Mouse (Mus musculus): ENCODE measurements around the gene Sec24a. TPM values are rescaled to one million over a fixed set of nuclear protein-coding genes. Genes with fewer than 3 reads are reported as not detected.
"Not testable (repeated sequence)": the region's sequence is repeated elsewhere in the genome, so short reads cannot be mapped to it uniquely, and the experiment has no call there.

Gene Sec24a
- polyA plus RNA-seq, 1 experiment from 2014 or later: 17.7 TPM

DNA sequence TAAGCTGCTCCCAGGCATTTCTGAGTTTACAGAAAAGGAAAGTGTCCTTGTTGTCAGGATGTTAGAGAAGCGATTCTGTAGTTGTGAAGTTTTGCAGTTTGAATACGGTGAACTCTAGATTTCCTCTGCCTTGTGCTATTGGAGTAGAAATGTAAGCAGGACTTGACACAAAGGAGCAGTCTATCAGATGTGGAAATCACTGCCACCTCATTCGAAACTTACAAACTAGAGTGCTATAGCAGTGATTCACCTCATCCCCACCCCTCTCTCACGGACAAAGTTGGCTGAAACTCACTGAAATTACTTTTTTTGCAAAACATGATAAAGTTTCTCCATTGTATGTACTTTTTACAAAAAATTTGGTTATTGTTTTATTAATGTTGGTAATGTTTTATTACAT is 1.4 kb upstream of the Sec24a start:
- no peak overlapping the region for H3K27ac ChIP-seq
- H3K36me3 ChIP-seq (replicated peaks; ENCODE audit: control insufficient read depth, insufficient read depth): no peaks in the 10 kb centered on the region
- peak overlapping the region; percentile 97 for H3K4me2 ChIP-seq (replicated peaks)
- H3K27me3 ChIP-seq (ENCODE audit: control insufficient read depth, insufficient read depth, low read length): peaks cover 6% of the 10 kb centered on the region; the same call in 1 of the 2 replicates
- ATAC-seq (ENCODE audit: low FRiP score): no peak
- peaks cover 11% of the 10 kb centered on the region; the same call in 1 of the 2 replicates for H3K4me1 ChIP-seq (replicated peaks; ENCODE audit: control insufficient read depth, insufficient read depth, low read length)
- DNase-seq (ENCODE audit: low spot score): no peak
- no peaks in the 10 kb centered on the region for H3K9me3 ChIP-seq (ENCODE audit: control insufficient read depth, low read length)
- 92% methylated on average over 4 of the region's 4 CpGs for whole genome bisulfite sequencing
- 0 out of 2 replicates have a peak overlapping the region, but pooled peaks have one; percentile 88 for H3K4me3 ChIP-seq (replicated peaks; ENCODE audit: low read length)
- H3K9ac ChIP-seq: 0 out of 2 replicates have a peak overlapping the region, but pooled peaks have one; percentile 6

DNA sequence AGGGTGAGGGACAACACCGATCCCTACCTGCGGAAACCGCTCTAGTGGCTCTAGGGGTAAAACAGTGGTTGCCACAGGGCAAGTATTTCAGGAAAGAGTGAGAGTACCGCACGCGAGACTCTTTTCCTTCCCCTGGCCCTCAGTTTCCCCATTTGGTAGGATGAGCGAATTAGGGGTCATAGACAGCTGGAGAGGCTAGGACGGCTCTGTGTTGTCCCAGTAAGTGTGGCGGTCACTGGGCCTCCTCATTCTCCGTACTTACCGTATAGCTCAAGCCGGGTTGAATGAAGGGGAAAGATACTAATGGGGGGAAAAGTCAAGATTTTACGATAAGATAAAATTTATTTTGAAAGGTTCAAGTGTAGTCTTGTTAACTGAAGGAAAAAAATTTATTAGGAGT is 521 bp upstream of the Sec24a start:
- H3K9ac ChIP-seq: peak overlapping the region; percentile 86
- peaks cover 6% of the 10 kb centered on the region; the same call in 1 of the 2 replicates for H3K27me3 ChIP-seq (ENCODE audit: control insufficient read depth, insufficient read depth, low read length)
- H3K4me2 ChIP-seq (replicated peaks): peak overlapping the region; percentile 97
- H3K36me3 ChIP-seq (replicated peaks; ENCODE audit: control insufficient read depth, insufficient read depth): no peaks in the 10 kb centered on the region
- ATAC-seq (ENCODE audit: low FRiP score) (no peak; the same call in 1 of the 2 replicates), DNase-seq (ENCODE audit: low spot score) (no peak)
- H3K4me1 ChIP-seq (replicated peaks; ENCODE audit: control insufficient read depth, insufficient read depth, low read length): peaks cover 11% of the 10 kb centered on the region; the same call in 1 of the 2 replicates
- H3K9me3 ChIP-seq (ENCODE audit: control insufficient read depth, low read length): no peaks in the 10 kb centered on the region
- 7% methylated on average over 13 of the region's 13 CpGs for whole genome bisulfite sequencing
- H3K4me3 ChIP-seq (replicated peaks; ENCODE audit: low read length): peak overlapping the region; percentile 88
- peak overlapping the region; percentile 41; the same call in 1 of the 2 replicates for H3K27ac ChIP-seq

DNA sequence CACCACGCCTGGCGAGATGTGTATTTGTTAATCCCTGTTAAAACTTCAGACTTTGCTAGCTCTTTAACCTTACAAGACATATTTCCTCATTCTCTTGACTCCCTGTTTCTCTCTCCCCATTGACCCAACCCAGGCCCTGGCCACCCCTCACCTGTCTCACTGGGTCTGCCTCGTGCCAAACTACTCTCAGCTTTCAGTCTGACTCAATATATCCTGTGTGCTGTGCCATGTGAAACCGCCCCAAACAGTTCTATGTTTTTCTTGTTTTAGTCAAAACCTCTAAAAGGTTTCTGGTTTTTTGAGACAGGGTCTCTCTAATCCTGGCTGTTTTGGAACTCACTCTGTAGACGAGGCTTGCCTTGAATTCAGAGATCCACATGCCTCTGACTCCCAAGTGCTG is 2.2 kb downstream of the Sec24a start:
- H3K4me3 ChIP-seq (replicated peaks; ENCODE audit: low read length): no peak overlapping the region
- 78% methylated on average over 5 of the region's 5 CpGs for WGBS
- ATAC-seq (ENCODE audit: low FRiP score): no peak

DNA sequence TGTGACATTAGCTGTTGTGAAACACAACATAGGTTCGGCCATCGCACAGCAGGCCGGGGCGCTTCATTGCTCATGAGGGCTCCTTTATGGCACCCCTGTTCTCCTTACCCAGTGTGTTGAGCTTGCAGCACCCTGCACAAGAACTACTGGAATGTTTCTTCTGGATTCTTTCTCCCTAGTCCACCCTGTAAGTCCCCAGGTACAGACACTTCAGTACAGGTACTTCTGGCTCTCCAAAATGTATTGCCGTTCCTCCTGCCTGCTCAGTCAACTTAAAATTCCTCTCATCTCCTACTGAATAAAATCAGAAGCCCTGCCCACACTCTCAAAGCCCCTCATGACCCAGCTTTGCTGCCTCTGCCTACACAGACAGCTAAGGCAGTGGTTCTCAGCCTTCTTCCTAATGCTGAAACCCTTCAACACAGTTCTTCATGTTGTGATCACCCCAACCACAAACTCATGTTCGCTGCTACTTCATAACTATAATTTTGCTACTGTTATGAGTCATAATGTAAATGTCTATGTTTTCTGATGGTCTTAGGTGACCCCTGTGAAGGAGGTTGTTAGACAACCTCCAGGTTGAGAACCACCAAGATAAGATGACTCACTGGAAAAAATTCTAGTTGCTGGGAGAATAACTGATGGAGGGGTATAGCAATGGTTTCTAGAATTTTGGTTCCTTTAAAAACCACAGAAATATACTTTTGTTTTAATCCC is 3.3 kb downstream of the Sec24a start:
- Histone ChIP-seq H3K36me3 (replicated peaks; ENCODE audit: control insufficient read depth, insufficient read depth) (no peaks in the 10 kb centered on the region), H3K27me3 (ENCODE audit: control insufficient read depth, insufficient read depth, low read length) (peaks cover 6% of the 10 kb centered on the region; the same call in 1 of the 2 replicates), H3K4me3 (replicated peaks; ENCODE audit: low read length) (no peak overlapping the region), H3K9ac (no peak overlapping the region), H3K4me1 (replicated peaks; ENCODE audit: control insufficient read depth, insufficient read depth, low read length) (peaks cover 17% of the 10 kb centered on the region), H3K27ac (no peak overlapping the region), H3K9me3 (ENCODE audit: control insufficient read depth, low read length) (no peaks in the 10 kb centered on the region), H3K4me2 (replicated peaks) (no peak overlapping the region)
- DNase-seq (ENCODE audit: low spot score) (no peak), ATAC-seq (ENCODE audit: low FRiP score) (no peak)
- WGBS: 84% methylated on average over 6 of the region's 6 CpGs

More for the DNA sequence above, 2.2 kb downstream of the Sec24a start:
- no peaks in the 10 kb centered on the region for H3K36me3 ChIP-seq (replicated peaks; ENCODE audit: control insufficient read depth, insufficient read depth)
- H3K27ac ChIP-seq: no peak overlapping the region
- H3K27me3 ChIP-seq (ENCODE audit: control insufficient read depth, insufficient read depth, low read length): peaks cover 6% of the 10 kb centered on the region; the same call in 1 of the 2 replicates
- no peak for DNase-seq (ENCODE audit: low spot score)
- peaks cover 11% of the 10 kb centered on the region; the same call in 1 of the 2 replicates for H3K4me1 ChIP-seq (replicated peaks; ENCODE audit: control insufficient read depth, insufficient read depth, low read length)
- H3K4me2 ChIP-seq (replicated peaks): no peak overlapping the region
- H3K9me3 ChIP-seq (ENCODE audit: control insufficient read depth, low read length): no peaks in the 10 kb centered on the region
- H3K9ac ChIP-seq: no peak overlapping the region

DNA sequence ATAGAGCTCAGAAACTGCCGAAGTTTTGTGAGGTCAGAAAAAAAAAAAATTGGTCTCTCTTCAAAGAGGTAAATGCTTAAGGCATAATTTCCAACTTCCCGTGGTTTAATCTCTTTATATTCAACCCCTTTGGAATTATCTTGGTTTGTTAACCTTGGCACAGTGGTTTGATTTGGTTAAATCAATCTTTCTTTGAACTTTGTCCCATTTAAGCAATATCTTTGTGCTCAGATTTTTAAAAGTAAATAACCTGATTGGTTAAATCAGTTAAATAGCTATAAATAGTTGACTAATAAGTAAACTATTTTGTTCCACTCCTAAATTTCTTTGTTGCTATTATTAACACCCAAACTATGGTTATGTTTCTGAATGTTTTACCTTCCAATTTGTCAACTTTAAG is 4.2 kb downstream of the Sec24a start:
- 87% methylated on average over 2 of the region's 2 CpGs for WGBS
- no peaks in the 10 kb centered on the region for H3K9me3 ChIP-seq (ENCODE audit: control insufficient read depth, low read length)
- H3K36me3 ChIP-seq (replicated peaks; ENCODE audit: control insufficient read depth, insufficient read depth): no peaks in the 10 kb centered on the region
- H3K4me1 ChIP-seq (replicated peaks; ENCODE audit: control insufficient read depth, insufficient read depth, low read length): peaks cover 17% of the 10 kb centered on the region
- H3K27me3 ChIP-seq (ENCODE audit: control insufficient read depth, insufficient read depth, low read length): peaks cover 6% of the 10 kb centered on the region; the same call in 1 of the 2 replicates
- DNase-seq (ENCODE audit: low spot score) (no peak), ATAC-seq (ENCODE audit: low FRiP score) (no peak)
- no peak overlapping the region for H3K4me2 ChIP-seq (replicated peaks)
- no peak overlapping the region for H3K4me3 ChIP-seq (replicated peaks; ENCODE audit: low read length)
- no peak overlapping the region for H3K27ac ChIP-seq
- no peak overlapping the region for H3K9ac ChIP-seq

DNA sequence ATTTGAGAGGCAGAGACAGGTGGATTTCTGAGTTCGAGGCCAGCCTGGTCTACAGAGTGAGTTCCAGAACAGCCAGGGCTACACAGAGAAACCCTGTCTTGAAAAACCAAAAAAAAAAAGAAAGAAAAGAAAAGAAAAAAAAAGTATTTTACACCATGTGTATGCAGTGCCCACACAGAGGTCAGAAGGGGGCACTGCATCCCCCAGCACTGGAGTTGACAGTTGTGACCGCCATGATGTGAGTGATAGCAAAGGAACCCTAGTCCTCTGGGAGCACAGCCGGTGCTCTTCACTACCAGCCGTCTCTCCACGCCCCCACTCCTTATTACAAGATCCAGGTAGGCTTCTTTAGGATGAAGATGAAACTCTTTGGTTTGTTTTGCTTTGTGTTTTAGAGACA is 5.2 kb downstream of the Sec24a start:
- WGBS: 89% methylated on average over 5 of the region's 5 CpGs
- not testable (repeated sequence) for H3K4me3 ChIP-seq (replicated peaks; ENCODE audit: low read length); H3K4me2 ChIP-seq (replicated peaks); H3K27ac ChIP-seq; H3K9me3 ChIP-seq (ENCODE audit: control insufficient read depth, low read length); H3K27me3 ChIP-seq (ENCODE audit: control insufficient read depth, insufficient read depth, low read length); DNase-seq (ENCODE audit: low spot score); H3K9ac ChIP-seq; H3K36me3 ChIP-seq (replicated peaks; ENCODE audit: control insufficient read depth, insufficient read depth); ATAC-seq (ENCODE audit: low FRiP score)
- H3K4me1 ChIP-seq (replicated peaks; ENCODE audit: control insufficient read depth, insufficient read depth, low read length): peaks cover 16% of the 10 kb centered on the region

DNA sequence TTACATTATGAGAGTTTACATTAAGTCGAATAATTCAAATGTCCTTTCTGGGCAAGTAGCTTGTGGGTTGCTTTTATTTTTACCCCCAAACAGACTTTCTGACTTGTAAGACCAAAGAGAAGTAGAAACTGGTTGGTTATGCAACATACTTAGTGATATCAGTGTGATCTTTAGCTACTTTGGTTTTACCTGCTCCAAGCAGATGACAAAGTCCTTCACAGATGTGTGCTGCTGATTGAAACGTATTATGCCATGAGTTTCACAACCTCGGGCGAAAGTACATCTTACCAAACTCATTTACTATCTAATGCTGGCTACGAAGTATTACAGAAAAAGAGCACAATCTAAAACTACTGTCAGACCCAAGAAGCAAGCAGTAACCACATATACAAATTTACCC is 5.8 kb downstream of the Sec24a start:
- Histone ChIP-seq H3K4me1 (replicated peaks; ENCODE audit: control insufficient read depth, insufficient read depth, low read length) (peaks cover 16% of the 10 kb centered on the region), H3K9ac (no peak overlapping the region), H3K4me2 (replicated peaks) (no peak overlapping the region), H3K27me3 (ENCODE audit: control insufficient read depth, insufficient read depth, low read length) (peaks cover 6% of the 10 kb centered on the region; the same call in 1 of the 2 replicates), H3K4me3 (replicated peaks; ENCODE audit: low read length) (no peak overlapping the region), H3K27ac (no peak overlapping the region), H3K9me3 (ENCODE audit: control insufficient read depth, low read length) (no peaks in the 10 kb centered on the region), H3K36me3 (replicated peaks; ENCODE audit: control insufficient read depth, insufficient read depth) (no peaks in the 10 kb centered on the region)
- 95% methylated on average over 5 of the region's 5 CpGs for WGBS
- ATAC-seq (ENCODE audit: low FRiP score) (no peak), DNase-seq (ENCODE audit: low spot score) (no peak)

DNA sequence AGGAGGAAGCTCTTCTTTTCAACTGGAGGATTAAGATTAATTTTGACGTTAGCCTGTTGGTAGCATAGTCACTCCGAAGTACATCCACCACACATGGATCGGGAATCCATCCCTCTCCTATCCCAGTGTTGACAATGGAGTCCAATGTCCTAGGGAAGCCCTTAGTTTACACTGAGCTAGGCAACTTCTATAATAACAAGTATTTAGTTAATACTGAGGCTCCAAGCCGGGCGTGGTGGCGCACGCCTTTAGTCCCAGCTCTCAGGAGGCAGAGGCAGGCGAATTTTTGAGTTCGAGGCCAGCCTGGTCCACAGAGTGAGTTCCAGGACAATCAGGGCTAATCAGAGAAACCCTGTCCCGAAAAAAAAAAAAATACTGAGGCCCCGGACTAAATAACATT is 6.4 kb downstream of the Sec24a start:
- ATAC-seq (ENCODE audit: low FRiP score): no peak
- Histone ChIP-seq H3K9me3 (ENCODE audit: control insufficient read depth, low read length) (no peaks in the 10 kb centered on the region), H3K9ac (peak overlapping the region; percentile 89), H3K27me3 (ENCODE audit: control insufficient read depth, insufficient read depth, low read length) (peaks cover 6% of the 10 kb centered on the region; the same call in 1 of the 2 replicates), H3K4me3 (replicated peaks; ENCODE audit: low read length) (peak overlapping the region; percentile 99), H3K36me3 (replicated peaks; ENCODE audit: control insufficient read depth, insufficient read depth) (no peaks in the 10 kb centered on the region), H3K27ac (peak overlapping the region; percentile 77; the same call in 1 of the 2 replicates), H3K4me2 (replicated peaks) (peak overlapping the region; percentile 93), H3K4me1 (replicated peaks; ENCODE audit: control insufficient read depth, insufficient read depth, low read length) (peaks cover 16% of the 10 kb centered on the region)
- 74% methylated on average over 11 of the region's 11 CpGs for WGBS
- DNase-seq (ENCODE audit: low spot score): no peak

DNA sequence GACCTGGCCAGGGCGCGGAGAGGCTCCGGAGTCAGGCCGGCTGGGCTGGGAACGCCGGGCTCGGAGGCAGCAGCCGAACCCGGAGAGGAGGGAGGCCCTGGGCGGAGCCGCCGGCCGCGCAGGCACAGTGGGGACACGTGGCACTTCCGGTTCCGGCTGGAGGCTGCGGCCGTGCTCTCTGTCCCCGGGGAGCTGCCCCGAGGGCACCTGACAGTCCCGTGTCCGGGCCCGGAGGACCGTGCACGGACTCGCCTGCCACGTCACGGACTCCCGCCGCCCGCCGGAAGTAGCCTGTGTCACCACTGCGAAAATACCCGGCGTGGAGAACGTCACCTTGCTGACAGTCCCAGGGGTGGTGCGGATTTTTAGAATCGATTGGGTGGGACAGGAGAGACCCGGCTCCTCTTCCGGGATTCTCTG is 7.1 kb downstream of the Sec24a start:
- Histone ChIP-seq H3K4me2 (replicated peaks) (peak overlapping the region; percentile 93), H3K36me3 (replicated peaks; ENCODE audit: control insufficient read depth, insufficient read depth) (no peaks in the 10 kb centered on the region), H3K9me3 (ENCODE audit: control insufficient read depth, low read length) (no peaks in the 10 kb centered on the region), H3K4me3 (replicated peaks; ENCODE audit: low read length) (peak overlapping the region; percentile 99), H3K4me1 (replicated peaks; ENCODE audit: control insufficient read depth, insufficient read depth, low read length) (peaks cover 16% of the 10 kb centered on the region), H3K9ac (peak overlapping the region; percentile 89), H3K27ac (peak overlapping the region; percentile 77), H3K27me3 (ENCODE audit: control insufficient read depth, insufficient read depth, low read length) (peaks cover under 1% of the 10 kb centered on the region; the same call in 1 of the 2 replicates)
- DNase-seq (ENCODE audit: low spot score): peak; percentile 87
- WGBS: under 1% methylated on average over 41 of the region's 41 CpGs
- ATAC-seq (ENCODE audit: low FRiP score): peak; percentile 96

Data from hindbrain, embryonic 14.5 days (tissue).